Mouse (Mus musculus): ENCODE measurements around the gene Ankrd13d. TPM values are rescaled to one million over a fixed set of nuclear protein-coding genes. Genes with fewer than 3 reads are reported as not detected.

Ankrd13d gene
- total and polyA plus RNA-seq, 3 experiments, result 0.96 to 2.6 TPM; not detected in 1

GRCm38 (mm10) chr19:4268566-4269361 lies 14.2 kb downstream of the Ankrd13d start, which contains the start of gene Ssh3 (continued):
- TF ChIP-seq MAFK (IDR thresholded peaks at IDR 0.05; ENCODE audit: borderline replicate concordance, low read depth, low read length) (no peak), MEF2A (IDR thresholded peaks at IDR 0.05; ENCODE audit: extremely low read depth, insufficient replicate concordance, low read depth, low read length, poor library complexity, severe bottlenecking) (no peak), SIN3A (IDR thresholded peaks at IDR 0.05; ENCODE audit: low read length) (peak; percentile 75; the same call in 1 of the 2 replicates), MYB (IDR thresholded peaks at IDR 0.05; ENCODE audit: low read depth, low read length) (no peak), MYC (IDR thresholded peaks at IDR 0.05; ENCODE audit: low read depth, low read length) (no peak), EP300 (IDR thresholded peaks at IDR 0.05; ENCODE audit: low read depth in 1 of 2, low read length in 2 of 2) (no peak), UBTF (IDR thresholded peaks at IDR 0.05; ENCODE audit: borderline replicate concordance, insufficient read depth, low read depth, low read length) (no peak), MAX (IDR thresholded peaks at IDR 0.05; ENCODE audit: low read length) (no peak), POLR2AphosphoS5 (IDR thresholded peaks at IDR 0.05; ENCODE audit: borderline replicate concordance, low read depth, low read length) (no peak), ETS1 (IDR thresholded peaks at IDR 0.05; ENCODE audit: low read depth, low read length) (no peak), GATA1 (IDR thresholded peaks at IDR 0.05; ENCODE audit: low read depth, low read length) (no peak)

- H3K4me1 ChIP-seq (ENCODE audit: control insufficient read depth in 1 of 2, insufficient read depth in 2 of 2, low read length in 2 of 2), result peaks cover 3% of the 10 kb centered on the region in 2 experiments; a peak in 3 of 4 replicates
- H3K27me3 ChIP-seq (ENCODE audit: control insufficient read depth in 1 of 2, insufficient read depth in 2 of 2, low read length in 2 of 2), result no peaks in the 10 kb centered on the region
- H3K9ac ChIP-seq (ENCODE audit: control insufficient read depth, low read depth, low read length, poor library complexity, severe bottlenecking), result no peak overlapping the region
- no peak overlapping the region for H3K27ac ChIP-seq (ENCODE audit: control insufficient read depth, low read depth, low read length)
- H3K79me2 ChIP-seq (ENCODE audit: control insufficient read depth, insufficient read depth, low read length, poor library complexity), result no peaks in the 10 kb centered on the region; the same call in 1 of the 2 replicates
- TF ChIP-seq MXI1 (IDR thresholded peaks at IDR 0.05; ENCODE audit: low read depth, low read length) (no peak), CTCF (IDR thresholded peaks at IDR 0.05 in 2 of 3, conservative IDR thresholded peaks at IDR 0.05 in 1 of 3; ENCODE audit: control insufficient read depth in 1 of 3, insufficient read depth in 1 of 3, low read depth in 2 of 3, low read length in 3 of 3, poor library complexity in 1 of 3, severe bottlenecking in 1 of 3) (peak in 1 of 3 experiments; percentile 14; a peak in 1 of 6 replicates), GABPA (IDR thresholded peaks at IDR 0.05; ENCODE audit: low read depth, low read length) (no peak), BHLHE40 (IDR thresholded peaks at IDR 0.05; ENCODE audit: borderline replicate concordance, low read depth, low read length) (no peak), RCOR1 (IDR thresholded peaks at IDR 0.05; ENCODE audit: low read depth, low read length) (no peak), USF2 (IDR thresholded peaks at IDR 0.05; ENCODE audit: borderline replicate concordance in 1 of 2, insufficient read depth in 1 of 2, low read depth in 1 of 2, low read length in 2 of 2) (no peak), ZNF384 (IDR thresholded peaks at IDR 0.05; ENCODE audit: low read depth, low read length) (no peak), SIN3A (IDR thresholded peaks at IDR 0.05; ENCODE audit: low read length) (no peak), TCF12 (IDR thresholded peaks at IDR 0.05; ENCODE audit: low read depth, low read length) (no peak), SMC3 (IDR thresholded peaks at IDR 0.05; ENCODE audit: low read depth, low read length) (peak; percentile 34), POLR2A (IDR thresholded peaks at IDR 0.05; ENCODE audit: control insufficient read depth in 1 of 2, insufficient read depth in 1 of 2, low read depth in 1 of 2, low read length in 2 of 2, poor library complexity in 1 of 2) (no peak)
- H3K36me3 ChIP-seq (ENCODE audit: control insufficient read depth in 1 of 2, insufficient read depth in 2 of 2, low read length in 2 of 2), result no peaks in the 10 kb centered on the region
- H3K9me3 ChIP-seq (replicated peaks; ENCODE audit: insufficient read depth, low read length), result no peaks in the 10 kb centered on the region
- no peak for DNase-seq (ENCODE audit: low read depth, low spot score)
- no peak overlapping the region for H3K4me3 ChIP-seq (ENCODE audit: control insufficient read depth in 1 of 2, insufficient read depth in 1 of 2, low read depth in 2 of 2, low read length in 2 of 2)
These were observed 17.0 kb downstream of the Ankrd13d start for GRCm38 (mm10) chr19:4265956-4266355.
